Mouse (Mus musculus) stomach, postnatal 0 days (tissue): ENCODE data around the gene Hist3h2ba.

Source experiments
- CTCF ChIP-seq: IDR thresholded peaks from 2 replicates; pipeline ENCODE4 v1.5.1; 2016; ENCODE audit warnings: antibody characterized with exemption, low read depth, mild to moderate bottlenecking, moderate library complexity
- EP300 ChIP-seq: optimal IDR thresholded peaks from 2 replicates; pipeline ENCODE3; 2016; ENCODE audit warnings: antibody characterized with exemption

DNA sequence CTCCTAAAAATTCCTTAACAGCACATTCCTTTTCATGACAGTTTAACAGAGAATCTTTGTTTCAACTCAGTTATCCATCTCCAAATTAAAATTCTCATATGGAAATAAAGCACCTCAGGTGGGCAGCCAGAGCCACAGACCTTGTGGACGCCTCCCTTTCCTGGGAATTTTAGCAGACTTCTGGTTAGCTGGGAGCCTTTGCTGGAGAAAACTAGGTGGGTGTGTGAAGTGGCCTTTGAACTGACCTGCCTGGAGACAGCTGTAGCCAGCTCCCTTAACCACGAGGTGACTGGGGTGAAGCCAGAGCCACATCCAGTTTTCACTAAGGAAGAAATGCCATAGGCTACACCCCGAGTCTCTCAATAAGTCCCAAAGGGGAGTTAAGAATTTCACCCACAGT is 19.1 kb upstream of the Hist3h2ba start:
- TF ChIP-seq CTCF (no peak), EP300 (no peak)
